Mouse (Mus musculus): Measurements from ENCODE around the gene Rnf19b.

Rnf19b gene

DNA sequence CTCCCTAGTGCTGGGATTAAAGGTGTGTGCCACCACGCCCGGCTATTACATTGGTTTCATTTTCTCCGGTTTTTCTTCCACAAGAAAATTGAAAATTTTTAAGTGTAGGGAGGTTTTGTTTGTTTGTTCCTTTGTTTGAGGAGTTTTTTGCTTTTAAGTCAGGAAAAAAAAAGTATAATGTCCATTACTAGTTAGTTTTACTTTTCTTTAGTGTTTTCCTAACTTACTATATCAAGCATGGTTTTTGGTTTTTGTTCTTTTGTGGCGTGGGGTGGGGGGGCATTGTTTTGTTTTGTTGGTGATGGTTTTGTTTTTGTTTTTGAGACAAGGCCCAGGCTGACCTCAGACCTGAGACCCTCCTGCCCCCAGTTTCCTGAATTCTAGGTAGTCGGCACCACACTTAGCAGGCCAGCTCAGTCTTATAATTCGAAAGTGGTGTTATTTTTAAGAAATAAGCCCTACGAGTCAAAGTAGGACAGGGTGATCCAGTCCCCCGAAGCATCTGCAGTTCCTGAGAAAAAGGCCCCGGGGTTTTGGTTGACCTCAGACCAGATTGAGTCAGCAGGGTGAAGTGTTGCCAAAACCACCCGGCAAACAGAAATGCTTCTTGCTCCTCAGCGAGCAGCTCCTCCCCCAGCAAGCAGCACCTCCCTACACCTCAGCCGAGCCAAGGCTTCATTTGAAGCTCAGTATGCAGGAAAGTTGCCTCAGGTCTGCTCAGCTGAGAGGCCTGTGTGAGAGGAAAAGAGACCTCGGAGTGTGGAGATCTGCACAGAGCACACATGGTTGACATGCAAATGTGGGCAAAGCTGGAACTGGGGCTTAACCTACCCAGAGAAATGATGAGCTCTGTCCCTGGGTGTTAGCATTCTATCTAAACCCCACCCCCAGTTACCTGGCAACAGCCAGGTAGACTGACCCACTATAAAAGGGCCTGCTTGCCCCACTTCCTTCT lies 23.1 kb upstream of the Rnf19b start:
- DNase-seq, result no peak

DNA sequence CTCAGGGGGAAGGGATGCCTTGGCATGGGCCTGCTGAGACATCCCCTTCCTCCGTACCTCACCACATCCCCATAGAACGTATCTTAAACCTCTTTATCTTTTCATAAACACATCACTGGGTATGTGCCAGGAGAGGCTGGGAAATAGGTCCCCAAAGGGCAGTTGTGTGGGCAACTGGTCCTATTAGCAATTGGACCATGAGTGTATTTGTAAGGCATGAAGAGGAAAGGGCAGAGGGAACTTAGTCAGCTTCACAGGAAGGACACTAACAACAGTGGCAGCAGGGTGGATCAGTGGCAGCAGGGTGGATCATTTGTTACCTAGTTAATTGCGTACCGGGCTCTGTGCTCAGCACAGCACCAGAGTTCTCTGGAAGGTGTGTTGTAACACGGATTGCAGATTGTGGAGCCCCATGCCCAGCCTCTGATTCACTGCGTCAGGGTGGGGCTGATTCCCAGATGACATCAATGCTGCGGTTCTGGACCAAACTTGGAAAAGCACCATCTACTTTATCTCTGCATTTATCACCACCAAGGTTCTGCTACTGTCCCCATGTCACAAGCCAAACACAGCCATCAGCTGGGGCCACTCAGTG lies 22.1 kb upstream of the Rnf19b start:
- no peak for DNase-seq

DNA sequence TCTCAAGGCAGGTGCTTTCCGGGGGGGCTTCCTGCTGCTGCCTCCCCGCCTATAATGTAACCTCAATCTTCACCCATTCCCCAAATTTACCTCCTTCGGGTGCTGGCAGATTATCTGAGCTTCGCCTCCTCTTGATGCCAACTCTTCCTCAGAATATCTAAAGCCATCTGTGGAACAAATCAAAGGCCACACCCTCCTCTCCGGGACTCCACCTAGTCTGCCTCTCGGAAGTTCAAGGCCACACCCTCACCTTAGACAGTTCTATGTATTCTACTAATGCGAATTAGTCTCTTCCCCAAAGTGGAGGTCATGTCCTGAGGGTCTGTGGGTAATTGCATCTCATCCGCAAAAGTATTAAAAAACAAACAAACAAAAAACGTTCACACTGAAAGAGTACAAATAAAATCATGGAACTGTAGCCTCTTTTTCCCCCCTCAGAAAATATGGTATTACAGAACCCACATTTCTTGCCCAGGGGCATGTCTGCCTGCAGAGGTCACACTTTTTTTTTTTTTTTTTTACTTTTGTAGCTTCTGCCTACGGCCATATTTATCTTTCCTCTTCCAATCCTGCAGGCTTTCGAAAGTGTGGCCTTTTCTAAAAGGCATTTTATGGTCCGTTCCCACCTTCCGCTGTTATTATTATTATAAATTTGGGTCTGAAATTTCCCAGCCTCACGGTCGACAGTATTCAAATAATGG lies 10.2 kb upstream of the Rnf19b start:
- DNase-seq, result no peak

DNA sequence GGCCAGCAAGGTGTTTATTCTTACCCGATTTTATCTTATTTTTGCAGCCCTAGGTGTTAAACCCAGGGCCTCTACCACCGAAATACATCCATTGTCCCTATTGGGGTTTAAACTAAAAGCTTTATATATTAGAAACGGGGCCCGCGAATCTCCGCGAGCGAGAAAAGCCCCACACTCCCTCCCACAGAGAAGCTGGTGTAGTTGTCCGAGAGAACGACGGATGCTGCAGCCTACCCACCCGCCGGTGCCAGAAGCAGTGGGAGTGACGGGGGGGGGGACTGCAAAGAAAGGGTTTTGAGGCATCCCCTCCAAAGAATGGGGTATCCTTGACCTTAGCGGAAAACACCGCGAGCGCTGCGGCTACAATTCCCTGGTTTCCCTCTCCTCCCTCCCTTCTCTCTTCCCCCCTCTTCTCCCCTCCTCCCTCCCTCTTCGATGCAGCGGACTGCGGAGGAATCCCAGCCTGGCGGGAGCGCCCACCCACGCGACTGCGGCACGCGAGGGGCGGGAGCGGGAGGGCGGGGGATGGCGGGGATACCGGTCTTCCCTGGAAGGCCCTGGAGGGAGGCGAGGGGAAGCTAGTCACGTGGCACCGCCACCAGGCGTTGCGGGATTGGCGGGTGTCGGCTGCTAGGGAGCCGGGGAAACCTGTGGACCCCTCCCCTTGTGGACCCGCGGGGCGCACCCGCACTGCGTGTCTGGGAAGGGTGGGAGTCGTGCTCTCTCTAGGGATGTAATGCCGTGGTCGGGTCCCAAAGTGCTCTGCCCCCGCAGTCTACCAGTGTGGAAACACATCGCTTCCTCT lies 9.4 kb upstream of the Rnf19b start:
- DNase-seq, result peak; percentile 94

DNA sequence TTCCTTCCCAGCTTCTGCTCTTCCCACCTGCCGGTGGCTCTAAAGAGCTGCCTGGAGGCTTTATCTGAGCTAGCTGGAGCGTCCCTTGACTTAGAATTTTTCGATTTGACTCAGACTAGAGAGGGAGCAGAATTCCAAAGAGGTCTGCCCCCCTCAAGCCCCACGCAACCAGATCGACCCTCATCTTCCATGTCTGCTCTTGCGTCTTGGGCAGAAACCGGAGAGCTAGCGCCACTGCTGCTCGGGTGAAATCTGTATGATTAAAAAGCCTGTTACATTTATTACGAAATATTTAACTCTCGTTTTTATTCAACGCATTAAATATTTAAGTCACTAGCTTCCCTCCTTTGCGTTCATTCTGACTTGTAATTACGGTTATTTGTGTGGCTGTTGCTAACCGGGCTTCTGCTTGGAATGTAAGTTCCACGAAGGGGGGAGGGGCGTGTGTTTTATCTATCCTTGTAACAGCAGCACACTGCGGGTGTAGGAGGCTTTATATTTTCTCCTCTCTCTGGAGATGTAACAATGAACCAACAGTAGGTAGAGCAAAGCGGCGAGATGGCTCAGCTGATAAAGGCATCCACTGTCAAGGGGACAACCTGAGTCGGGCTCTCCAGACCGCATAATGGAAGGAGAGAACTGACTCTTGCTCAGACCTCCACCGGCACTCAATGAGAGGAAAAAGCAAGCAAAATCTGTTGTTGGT lies 8.6 kb upstream of the Rnf19b start:
- peak; percentile 60 for DNase-seq

DNA sequence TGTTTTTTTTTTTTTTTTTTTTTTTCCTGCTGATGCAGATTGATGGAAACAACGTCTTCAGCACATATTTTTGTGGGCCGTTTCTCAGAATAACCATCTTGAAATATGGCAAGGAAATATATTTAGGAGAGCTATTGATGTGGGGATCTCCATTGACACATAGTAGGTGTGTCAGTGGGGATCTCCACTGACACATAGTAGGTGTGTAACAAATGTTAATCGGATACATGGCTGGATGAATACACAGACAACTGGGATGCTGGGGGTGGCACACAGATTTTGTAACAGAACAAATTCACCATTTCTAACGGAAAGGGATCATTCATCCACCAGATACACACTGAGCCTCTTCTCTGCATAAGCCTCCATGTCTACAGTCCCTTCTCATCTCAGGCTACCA lies 7.7 kb upstream of the Rnf19b start:
- DNase-seq, result no peak

DNA sequence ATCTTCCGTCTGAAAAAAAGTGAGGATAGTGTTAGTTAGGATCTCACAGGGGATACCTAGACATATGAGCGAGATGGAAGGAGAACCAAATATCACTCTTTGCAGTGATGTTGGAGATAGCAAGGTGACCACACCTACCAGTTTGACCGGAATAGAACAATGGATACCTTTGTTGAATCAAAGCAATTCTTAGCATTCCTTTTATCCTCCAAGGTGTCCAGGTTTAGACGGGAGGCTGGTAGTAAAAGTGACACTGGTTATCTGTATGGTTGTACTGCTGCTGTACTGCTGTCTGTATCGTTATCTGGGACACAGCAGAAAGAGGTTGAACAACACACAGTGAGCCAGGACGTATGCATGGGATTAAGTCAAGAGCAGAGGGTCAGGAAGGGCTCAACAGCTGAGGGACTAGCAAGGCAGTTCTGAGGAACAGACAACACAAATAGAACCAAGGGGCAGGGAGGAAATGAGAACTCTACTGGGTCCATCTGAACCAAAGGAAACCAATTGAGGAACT lies 7.1 kb upstream of the Rnf19b start:
- DNase-seq, result no peak

DNA sequence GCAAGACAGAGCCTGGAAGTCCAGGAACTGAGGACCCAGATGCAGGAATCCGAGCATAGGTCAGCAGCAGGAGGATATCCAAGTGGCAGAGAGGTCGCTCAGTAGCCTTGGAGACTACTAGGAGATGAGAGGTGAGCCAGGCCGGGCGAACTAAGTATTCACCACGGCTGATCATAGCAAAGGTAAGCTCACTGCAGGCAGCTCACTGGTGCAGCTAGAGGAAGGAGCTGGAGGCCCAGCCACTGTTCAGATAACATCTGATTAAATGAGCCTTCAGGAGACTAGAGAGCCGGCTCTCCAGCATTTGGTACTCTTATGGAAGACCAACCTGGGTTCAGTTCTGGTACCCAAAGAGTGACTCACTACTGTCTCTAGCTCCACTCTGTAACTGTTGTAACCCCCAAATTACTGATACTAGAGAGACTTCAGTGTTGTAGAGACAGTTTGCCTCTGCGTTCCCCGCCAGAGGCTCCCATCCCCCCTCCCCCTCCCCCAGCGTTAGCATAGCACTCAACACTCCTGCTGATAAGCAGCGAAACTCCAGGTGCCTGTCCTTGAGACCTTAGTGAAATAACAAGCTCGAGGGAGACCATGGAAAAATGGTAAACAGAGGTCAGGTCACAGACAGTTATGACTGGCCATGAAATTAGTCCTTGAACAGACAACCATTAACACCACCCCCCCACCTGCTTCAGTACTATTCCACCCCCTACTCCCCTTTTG lies 6.4 kb upstream of the Rnf19b start:
- DNase-seq, result no peak

DNA sequence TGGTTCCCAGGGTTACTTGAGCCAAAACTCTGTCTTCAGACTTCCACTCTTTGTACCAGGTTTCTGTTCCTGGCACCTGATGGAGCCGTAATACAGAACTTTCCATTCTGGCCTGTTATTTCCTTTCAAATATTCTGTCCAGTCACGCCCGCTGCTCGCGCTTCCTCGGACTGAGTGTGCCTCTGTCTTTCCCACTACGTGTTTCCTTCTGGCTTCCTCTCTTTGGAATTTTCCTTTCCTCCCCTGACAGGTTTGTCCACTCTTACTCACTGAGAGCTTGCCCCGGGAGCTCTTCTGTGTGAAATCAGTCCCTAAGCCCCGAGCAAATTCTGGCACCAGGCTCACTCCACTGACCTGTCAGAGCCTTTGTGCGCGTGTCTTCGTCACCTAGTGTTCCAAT lies 3.3 kb upstream of the Rnf19b start:
- no peak for DNase-seq

DNA sequence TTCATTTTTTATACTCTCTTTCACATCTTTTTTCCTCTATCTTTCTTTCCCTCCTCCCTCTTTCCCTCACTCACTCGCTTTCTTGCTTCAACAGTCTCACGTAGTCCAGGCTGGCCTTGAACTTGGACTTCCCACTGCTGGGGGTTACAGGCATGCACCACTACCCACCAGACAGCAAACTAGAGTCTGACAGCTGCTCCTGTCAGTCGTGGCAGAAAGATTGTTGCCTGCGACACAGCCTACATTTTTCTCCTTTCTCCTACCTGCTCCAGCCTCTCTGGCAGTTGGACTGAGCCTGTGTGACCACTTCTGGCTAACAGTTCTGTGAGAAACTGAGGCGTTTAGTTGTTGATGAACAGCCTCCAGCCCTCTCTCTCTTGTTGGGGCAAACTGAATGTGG lies 2.5 kb upstream of the Rnf19b start:
- no peak for DNase-seq

DNA sequence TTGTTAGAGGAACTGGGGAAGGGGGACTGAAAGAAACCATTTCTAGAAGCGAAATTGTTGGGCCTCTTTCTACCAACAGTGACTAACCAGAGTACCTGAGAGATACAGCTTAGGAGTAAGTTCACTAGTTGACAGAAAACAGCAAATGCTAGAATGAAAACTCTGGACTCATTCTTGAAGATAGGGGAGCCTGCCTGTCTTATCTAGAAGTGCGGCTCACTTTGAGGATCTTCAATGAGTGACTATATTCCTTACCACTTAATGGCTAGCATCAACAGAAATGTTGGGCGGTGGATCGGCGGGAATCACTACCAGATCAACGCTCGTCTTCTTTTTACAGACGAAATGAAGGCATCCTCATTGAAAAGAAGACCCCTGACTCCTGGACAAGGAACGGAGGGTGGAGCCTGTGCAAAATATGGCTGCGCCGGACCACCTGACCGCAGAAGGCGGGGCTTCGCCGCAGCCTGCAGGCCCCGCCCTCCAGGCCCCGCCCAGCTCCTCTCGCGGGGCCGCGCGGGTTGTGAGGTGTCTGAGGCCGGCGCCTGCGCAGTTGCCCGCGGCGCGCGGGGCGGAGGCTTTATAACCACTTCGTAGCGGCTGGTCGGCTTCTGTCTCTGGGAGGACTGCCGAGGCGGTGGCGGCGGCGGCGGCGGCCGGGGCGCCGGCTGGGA lies 401 bp upstream of the Rnf19b start:
- DNase-seq, result peak; percentile 97

DNA sequence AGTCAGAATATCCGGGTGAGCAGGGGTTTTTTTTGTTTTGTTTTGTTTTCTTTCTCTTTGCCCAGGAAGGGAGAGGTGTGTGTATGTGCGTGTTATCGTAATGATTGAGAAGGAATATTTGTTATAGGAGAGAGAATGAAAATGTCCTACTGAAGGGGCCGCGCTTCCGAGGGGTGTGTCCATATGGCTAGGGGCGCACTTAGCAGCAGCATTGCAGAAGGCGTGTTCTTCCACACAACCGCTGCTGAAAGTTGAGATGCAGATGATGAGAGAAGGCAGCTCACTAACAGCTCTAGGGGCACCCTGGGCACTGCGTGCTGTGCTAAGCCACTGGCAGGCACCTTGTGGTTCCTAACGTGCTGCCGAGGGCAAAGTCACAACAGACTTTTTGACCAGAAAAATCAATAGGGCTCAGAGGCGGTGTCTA lies 1.1 kb downstream of the Rnf19b start:
- DNase-seq, result peak; percentile 44

DNA sequence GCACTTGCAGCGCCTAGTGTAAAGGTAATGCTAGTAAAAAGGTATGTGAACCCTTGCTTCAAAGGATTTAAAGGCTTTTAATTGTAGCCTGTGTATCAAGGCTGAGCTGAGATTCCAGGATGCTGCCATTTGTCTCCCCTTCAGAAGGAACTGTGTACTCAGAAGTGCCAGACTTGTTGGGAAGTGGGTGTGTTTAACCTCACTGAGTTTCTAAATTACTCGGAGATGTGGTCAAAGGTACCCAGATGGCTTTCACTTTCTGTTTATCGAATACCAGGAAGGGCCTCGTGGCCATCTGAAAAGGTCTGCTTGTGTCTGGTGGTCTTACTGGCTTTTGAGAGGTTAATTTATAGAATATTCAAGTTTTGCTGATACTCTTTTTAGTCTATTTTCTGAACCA lies 1.9 kb downstream of the Rnf19b start:
- DNase-seq, result no peak

DNA sequence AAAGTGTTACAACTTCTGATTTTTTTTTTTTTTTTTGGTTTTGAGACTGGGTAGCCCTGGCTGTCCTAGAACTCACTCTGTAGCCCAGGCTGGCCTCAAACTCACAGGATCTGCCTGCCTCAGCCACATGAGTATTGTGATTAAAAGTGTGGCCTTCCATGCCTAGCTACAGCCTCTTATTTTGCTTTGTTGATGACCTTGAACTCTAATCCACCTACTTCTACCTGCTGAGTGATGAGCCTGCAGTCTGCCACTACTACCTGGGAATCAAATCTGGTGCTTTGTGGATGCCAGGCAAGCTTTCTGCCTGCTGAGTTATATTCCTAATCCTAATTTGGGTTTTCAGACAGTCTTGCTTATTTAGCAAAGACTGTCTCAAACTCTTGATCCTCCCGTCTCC lies 3.4 kb downstream of the Rnf19b start:
- DNase-seq, result no peak

DNA sequence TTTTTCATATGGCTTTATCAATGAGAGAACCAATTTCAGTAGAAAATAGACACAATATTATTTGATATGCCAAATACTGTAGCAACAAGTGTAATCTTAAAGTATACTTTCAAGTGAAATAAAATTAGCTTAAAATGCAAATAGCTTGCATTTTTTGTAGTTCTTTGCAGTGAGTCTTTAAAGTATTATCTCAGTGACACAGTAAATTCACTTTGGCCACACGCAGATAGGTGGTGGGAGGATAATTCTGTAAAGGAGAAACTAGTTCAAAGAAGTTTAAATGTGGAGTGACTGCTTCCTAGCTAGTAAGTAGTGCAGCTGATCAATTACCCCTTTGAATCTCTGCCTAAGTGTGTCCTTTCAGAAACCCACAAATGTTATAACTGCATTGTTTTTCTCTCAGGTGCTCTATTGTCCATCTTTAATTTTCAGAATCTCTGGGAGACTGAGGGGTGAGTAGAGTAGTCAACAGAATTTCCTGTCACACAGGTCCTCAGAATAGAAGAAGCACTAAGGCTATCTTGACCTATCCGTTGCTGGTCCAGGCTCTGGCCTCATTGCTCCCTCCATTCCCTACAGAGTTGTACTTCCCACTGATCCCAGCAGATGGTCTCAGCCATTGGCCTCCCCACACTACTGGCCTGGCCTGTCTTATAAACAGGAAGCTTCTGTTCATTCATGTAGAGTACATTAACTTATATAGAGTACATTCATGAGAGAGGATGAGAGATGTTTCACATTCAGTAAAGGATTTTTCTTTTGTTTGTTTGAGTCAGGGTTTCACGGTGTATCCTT lies 4.4 kb downstream of the Rnf19b start:
- DNase-seq, result no peak

DNA sequence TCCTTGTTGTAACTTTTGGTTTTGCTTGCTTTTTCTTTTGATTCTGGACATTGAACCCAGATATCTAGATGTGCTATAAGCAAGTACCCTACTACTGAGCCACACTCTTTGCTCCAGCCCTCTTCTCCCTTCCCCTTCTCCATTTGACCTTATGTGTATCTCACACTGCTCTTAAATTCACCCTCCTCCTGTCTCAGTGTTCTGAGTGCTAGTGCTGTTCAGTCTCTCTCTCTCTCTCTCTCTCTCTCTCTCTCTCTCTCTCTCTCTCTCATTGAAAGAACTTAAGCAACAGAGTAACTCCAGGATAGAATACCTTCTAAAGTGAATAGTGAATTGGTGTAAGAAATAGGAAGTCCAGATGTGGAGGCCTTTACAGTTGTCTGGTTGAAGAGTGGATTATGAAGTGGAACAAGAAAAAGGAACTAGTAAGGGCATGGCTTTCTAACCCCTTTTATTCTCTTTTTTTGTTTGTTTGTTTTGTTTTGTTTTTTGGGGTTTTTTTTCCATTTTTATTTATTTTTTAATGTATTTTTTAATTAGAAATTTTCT lies 7.7 kb downstream of the Rnf19b start:
- DNase-seq, result no peak

DNA sequence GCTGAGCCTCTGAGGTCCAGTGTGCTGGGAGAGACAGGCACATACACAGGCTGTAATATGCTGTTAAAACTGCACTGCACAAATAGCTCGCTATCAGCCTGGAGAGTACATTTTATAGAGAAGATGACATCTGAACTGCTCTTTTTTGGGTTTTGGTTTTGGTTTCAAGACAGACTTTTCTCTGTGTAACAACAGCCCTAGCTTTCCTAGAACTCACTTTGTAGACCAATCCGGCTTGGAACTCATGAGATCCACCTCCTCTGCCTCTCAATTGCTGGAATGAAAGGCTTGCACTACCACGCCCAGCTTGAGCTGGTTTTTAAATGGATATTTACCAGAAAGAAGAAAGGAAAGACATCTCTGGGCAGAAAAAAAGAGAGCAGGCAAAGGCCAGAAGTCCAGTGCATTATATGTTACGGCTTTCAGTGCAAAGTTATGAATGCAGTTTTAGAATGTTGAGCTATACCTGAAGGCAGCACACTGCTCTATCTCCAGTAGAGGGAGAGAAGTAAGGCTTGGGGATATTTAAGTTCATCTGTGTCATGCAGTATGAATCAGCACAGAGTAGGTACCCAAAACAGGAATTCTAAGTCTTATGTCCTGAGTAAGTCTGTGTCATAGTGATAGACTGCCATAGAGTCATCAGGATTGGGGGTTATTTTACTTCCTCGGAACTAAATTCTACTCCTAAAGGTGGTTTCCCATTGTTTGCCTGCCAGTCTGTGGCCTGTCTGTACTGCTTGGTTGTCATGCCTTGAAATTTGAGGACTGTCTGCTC lies 9.8 kb downstream of the Rnf19b start:
- no peak for DNase-seq

DNA sequence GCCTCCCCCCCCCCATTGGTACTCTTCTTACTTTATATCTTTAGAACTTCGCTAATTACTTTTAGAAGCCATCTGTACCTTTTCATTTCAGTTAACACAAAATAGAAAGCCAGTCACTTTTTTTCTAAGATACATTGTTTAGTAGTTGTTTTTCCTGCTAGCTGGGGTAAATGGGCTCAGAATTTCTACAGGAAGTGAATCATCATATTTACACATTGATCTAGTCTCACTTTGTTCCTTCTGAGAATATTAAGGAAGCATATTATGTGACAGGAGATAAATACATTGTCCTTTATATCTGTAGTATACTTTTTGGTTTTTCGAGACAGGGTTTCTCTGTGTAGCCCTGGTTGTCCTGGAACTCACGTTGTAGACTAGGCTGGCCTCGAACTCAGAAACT lies 10.8 kb downstream of the Rnf19b start:
- no peak for DNase-seq

DNA sequence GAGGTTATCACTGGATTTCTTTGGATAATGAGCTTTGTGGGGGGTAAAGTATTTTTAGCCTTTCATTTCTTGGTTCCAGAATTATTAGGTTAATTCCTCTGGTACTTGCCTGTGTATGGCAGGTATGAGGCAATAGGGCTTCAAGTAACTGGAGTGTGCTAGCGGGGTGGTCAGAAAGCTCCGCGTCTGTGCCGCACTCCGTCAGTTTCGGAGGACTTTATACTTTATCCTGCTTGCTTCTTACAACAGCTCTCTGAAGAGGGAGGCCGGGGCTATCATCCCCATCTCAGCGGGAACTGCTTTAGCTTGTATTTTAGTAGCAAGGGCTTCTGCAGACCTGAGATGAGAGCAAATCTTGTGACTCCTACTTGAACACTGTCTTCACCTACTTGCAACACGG lies 21.1 kb downstream of the Rnf19b start:
- DNase-seq, result no peak

Measured in retina, postnatal 1 day (tissue).